Mouse (Mus musculus): ENCODE measurements around the gene Gm20388.

Gene Gm20388

GRCm38 (mm10) chr8:122764790-122765474 lies 2854.3 kb downstream of the Gm20388 start:
- DNase-seq: no peak

GRCm38 (mm10) chr8:122766189-122766588 lies 2855.5 kb downstream of the Gm20388 start:
- no peak for DNase-seq

DNA sequence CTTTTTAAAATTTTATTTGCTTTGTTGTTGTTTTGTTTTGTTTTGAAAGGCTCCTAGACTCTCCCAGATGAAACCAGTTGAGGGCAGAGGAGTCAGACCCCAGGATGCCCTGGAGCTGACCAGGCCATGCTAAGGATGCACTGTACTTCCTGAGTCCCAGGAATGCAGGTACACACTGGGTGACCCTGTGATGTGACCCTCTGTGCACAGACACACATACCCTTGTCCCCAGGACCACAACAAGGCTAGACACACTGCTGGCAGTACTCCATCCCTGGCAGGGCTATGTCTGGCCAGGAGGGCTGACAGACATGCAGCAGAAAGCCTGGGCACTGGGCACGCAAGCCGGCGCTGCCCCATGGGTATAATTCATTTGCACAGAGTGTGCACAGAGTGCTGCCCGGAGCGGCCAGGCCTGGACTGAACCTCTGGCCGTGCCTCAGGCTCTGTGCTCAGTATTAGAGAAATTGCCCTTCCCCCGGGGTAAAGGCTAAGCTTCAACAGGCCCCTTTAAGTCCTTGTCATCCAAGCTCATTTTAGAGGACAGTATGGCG lies 2856.1 kb downstream of the Gm20388 start:
- no peak for DNase-seq

DNA sequence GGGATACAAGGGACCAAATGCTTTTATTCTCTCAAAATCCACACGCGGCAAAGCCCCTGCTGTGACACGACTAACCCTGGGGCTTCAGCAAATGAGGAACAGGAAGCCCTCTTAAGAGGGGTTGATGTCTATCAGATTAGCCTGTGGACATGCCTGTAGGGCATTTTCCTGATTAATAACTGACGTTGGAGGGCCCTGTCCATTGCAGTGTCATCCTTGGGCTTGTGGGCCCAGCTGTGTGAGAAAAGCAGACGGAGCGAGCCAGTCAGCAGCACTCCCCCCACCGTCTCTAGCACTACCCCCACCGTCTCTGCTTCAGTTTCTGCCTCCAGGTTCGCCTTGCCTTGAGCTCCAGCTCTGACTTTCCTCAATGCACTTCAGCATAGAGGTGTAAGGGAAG lies 2856.6 kb downstream of the Gm20388 start:
- DNase-seq: no peak

GRCm38 (mm10) chr8:122769251-122770058 lies 2858.8 kb downstream of the Gm20388 start:
- no peak for DNase-seq

DNA sequence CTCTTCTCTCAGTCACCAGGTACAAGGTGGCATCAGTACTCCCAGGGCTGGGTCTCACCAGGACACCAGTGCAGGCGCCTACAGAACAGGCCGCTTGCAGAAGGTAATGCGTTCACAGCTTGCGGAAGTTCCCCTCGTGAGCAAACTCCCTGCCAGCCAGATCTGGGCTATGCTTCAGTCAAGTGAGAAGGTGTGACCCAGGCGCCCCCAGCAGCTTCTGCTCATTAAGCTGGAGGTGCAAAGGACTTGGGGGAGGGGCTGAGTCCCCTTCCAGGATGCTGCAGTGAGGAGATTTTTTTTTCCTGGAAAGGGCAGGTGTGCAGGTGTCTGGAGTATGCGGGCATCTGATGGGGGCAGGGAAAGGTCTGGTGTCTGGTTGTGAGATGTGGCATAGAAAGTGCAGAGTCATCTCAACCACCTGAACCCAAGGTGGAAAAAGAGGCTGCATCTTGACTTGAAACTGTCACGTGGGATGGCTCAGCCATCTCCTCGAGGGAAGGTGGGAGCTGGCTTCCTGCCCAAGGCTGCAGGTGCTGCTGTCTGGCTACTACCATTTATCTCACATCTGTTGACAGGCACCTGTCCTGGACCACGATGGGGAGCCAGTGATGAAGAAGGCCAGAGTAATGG lies 2861.9 kb downstream of the Gm20388 start:
- no peak for DNase-seq

GRCm38 (mm10) chr8:122775285-122776155 lies 2864.9 kb downstream of the Gm20388 start, which contains the start of gene Acsf3:
Gene Acsf3 (plus strand): TSS chr8:122775486.
- peak; percentile 71 for DNase-seq

DNA sequence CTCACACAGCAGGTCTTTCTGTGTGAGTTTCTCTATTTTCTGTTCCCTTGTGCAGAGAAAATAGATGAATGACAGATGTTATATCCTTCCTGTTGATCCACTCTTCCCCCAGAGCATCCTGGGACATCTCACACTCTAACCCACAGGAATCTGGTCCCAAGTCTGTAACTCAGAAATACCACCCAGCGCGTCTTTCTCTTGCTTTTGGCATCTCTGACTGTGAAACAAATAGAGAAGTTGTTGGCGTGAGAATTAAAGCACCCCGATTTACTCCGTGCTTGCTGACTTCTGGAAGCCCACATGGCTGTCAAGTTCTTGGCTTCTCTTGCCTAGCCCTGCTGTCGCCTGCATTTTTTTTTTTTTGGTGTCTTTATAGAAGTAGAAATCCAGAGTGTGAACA lies 2867.1 kb downstream of the Gm20388 start:
- DNase-seq: no peak

- no peak for DNase-seq
Observed at GRCm38 (mm10) chr8:122778703-122779239, 2868.1 kb downstream of the Gm20388 start.

- no peak for DNase-seq
Observed at GRCm38 (mm10) chr8:122779255-122779654, 2868.6 kb downstream of the Gm20388 start.

- no peak for DNase-seq
Observed at GRCm38 (mm10) chr8:122784756-122785155, 2874.1 kb downstream of the Gm20388 start.

DNA sequence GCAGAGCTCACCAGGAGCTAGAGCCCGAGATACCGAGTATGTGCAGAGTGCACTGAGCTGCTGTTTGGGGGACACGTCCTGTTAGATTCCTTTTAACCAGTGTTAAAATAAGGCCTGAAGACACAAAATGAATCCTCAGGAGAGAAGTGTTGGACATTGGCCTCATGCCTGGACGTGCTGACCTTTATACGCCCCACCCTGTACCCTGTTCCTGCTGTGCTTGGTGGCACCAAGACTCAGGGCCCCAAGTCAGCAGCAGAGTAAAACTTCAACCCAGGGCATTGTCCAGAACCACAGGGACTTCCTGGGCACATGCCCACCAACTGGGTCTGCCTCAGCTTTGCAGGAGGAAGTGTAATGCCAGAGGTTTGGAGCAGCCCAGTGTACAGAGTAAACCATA lies 2879.2 kb downstream of the Gm20388 start:
- DNase-seq: peak; percentile 47

DNA sequence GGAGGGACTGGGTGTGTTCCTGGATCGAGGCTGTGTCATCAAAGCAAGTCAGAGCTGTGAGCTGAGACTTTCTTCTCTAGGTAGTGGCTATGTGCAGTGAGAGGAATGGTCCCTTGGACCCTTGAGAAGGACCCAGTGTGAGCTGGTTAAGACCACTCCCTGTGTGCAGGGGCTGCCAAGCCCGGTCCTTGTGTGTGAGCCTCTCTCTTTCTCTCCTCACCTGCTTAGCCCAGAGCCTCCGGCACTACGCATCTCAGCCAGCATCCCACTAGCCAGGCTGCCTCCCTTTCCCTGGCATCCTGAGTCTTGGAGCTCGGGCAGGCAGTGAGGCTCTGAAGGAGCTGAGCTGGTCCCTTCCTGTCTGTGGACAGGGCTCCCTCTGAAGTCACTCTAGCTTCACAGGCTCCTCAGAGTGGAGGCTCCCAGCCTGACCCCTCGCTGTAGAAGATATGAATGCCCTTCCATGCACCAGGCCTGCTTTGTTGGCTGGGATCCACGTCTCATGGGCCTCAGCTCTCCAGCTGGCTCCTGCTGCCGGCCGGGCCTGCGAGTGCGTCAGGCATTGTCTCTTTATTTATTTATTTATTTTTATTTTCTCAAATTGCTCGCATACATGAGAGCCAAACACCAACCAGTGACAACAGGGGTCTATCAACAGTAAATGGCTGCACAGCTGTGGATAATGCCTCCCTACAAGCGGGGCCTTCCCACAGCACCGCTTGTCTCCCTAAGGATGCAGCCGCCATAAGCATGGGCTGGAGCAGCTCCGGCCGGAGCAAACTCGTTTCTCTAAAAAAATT lies 2882.9 kb downstream of the Gm20388 start:
- peak; percentile 87 for DNase-seq

GRCm38 (mm10) chr8:122794175-122794454 lies 2883.5 kb downstream of the Gm20388 start:
- no peak for DNase-seq

- no peak for DNase-seq
Observed at GRCm38 (mm10) chr8:122803906-122804761, 2893.5 kb downstream of the Gm20388 start.

DNA sequence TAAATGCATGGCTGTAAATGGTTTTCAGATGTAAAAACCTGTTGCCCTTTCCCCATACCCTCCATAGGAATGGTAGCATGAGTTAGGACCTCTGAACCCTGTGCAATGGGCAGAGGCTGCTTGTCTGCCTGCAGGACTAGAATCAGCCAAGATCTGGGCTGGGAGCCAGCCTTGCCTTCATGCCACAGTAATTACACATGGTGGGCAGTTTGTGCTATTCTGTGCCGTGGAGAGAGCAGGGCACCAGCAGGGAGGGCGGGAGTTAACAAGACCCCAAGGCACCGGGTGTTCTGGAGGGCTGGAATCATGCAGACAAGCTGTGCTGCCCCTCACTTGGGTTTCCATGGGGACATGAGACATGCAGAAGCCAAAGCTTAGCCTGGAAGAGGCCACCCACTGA lies 2894.7 kb downstream of the Gm20388 start:
- DNase-seq: peak; percentile 70

DNA sequence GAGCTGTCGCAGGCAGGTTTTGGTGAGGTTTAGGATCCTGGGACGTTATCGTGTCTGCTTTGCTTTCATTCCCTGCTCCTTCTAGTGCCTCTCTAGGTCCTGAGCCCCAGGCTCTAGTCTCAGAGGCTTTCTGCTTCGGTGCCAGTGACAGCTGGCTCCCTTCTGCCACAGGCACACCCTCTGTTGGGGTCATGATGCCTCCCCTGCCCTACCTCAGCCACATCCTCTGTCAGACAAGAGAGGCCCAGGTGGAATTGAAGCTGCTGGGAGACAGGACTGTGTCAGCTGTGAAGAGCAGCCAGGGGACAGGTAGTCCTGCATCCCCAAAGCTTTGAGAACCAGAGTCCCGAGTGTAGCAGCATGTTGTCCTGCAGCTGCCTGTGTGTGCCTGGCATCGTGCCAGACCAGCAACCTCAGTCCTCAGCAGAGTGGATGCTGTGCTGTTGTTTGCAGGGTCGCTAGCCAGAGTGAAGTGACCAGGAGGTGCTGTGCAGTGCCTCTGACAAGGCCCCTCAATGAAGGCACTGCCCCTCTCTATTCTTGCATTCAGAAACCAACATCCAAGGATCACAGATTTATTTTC lies 2896.4 kb downstream of the Gm20388 start:
- DNase-seq: peak; percentile 37

- DNase-seq: no peak
Observed at GRCm38 (mm10) chr8:122807907-122808306, 2897.3 kb downstream of the Gm20388 start.

- DNase-seq: no peak
Observed at GRCm38 (mm10) chr8:122810376-122810775, 2899.7 kb downstream of the Gm20388 start.

GRCm38 (mm10) chr8:122811870-122812494 lies 2901.3 kb downstream of the Gm20388 start:
- DNase-seq: no peak
